Mouse (Mus musculus) ovary, postnatal 14 days (tissue): Measurements from ENCODE around the gene Olfr727.

Experiments
- DNase-seq: peaks from one replicate; pipeline ENCODE4 v3.0.0; 2022; ENCODE audit warnings: low spot score

Gene Olfr727

DNA sequence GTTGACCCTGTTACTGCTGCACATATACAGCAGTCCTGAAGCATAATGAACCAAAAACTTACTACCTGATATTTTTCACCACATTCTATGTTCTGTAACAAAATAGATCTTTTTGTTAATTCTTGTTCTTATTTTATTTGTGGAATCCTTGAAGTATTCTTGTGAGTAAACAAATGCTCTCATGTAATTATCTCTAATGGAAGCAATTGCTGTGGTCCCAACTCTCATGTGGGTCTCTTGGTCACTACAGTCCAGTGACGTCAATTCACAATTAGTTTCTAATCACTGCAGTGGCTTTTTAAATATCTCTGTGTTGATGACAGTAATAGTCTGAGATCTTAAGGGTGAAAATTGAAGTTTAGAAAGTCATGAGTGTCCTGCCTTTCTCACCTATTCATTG is at the start of gene Olfr727:
Gene Olfr727 (plus strand): TSS at position 301 of the 400 bp plus-strand sequence.
- no peak for DNase-seq

DNA sequence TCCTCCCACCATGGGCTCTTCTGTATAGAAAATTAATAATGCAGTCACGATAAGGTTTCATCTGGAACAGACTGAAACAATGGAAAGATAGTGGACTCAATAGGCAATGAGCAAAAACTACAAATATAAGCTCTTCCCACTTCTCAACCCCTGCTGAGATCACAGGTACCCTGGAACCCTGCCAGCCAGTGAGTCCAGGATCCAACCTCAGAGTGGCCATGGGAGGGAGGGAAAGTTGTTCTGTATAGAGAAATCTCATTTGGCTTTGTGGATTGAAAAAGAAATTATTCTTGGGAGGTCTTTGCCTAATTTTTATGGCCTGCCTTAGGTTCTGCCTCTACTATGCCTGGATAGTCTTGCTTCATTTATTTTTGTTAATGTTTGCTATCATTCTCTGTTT is 32.1 kb upstream of the Olfr727 start, which contains the start of gene Olfr726:
Gene Olfr726 (minus strand): TSS at position 101 of the 400 bp plus-strand sequence.
- no peak for DNase-seq

DNA sequence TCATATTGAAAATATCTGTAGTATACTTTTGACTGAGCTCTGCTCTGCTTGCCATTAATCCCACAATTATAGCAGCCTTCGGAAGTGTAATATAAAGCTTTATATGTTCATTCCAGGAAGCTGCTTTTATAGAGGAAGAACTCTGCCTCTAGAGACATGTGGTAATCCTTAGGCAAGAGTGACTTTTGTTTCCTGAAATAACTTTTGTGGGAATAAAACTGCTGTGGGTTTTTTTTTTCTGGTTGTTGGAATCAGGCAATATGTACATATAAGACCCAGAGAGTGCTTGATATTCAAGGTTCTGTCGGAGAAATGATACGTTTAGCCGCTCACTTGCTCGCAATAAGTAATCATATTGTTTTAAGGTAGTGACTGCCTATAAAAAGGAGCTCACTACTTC is 19.6 kb downstream of the Olfr727 start, which contains the start of gene Olfr728:
Gene Olfr728 (minus strand): TSS at position 101 of the 400 bp plus-strand sequence.
- no peak for DNase-seq

DNA sequence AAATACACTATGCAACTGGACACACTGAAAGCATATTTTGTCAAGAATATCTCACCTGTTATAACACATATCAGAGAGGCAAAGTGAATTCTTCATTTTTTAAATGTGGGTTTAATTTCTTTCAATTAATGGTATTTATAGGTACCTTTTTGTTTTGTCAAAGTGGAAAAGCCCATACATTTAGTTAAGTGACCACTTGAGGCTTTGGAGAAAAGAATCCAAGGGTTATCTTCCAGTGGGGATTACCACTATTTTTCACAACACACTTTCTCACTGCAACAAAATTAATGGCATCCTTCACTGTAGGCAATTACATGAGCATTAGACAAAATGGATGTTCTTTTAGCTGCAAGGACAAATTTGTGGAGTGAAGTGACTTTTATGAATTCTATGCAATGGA is 29.8 kb downstream of the Olfr727 start, which contains the start of gene Olfr729:
Gene Olfr729 (minus strand): TSS at position 101 of the 400 bp plus-strand sequence.
- no peak for DNase-seq
